Mouse (Mus musculus) forebrain, embryonic 11.5 days (tissue): ENCODE results near the gene Rorc. TPM values are rescaled to one million over a fixed set of nuclear protein-coding genes. Genes with fewer than 3 reads are reported as not detected.

Experiments
- ATAC-seq: fragments of 200-750 bp; cut with Nextera tagmentation; replicated peaks from 2 replicates; pipeline ENCODE4 v1.8.0; 2017; ENCODE audit warnings: moderate TSS enrichment; ENCODE audit not compliant: low FRiP score
- DNase-seq: peaks from one replicate; pipeline ENCODE4 v3.0.0-alpha.2; 2017; ENCODE audit warnings: low spot score
- H3K27ac ChIP-seq: fragments of 300-500 bp; sonication (generic); 2 replicates; pipeline ENCODE4 v1.5.1; 2014; ENCODE audit warnings: low read depth, low read length
- H3K27me3 ChIP-seq: fragments of 300-500 bp; sonication (generic); 2 replicates; pipeline ENCODE4 v1.6.1; 2014; ENCODE audit warnings: mild to moderate bottlenecking, low read length, mixed read lengths; ENCODE audit not compliant: control insufficient read depth, insufficient read depth
- H3K36me3 ChIP-seq: fragments of 300-500 bp; sonication (generic); 2 replicates; pipeline ENCODE4 v1.6.1; 2014; ENCODE audit warnings: mild to moderate bottlenecking, low read length, moderate library complexity, mixed read lengths; ENCODE audit not compliant: control insufficient read depth, insufficient read depth
- H3K4me1 ChIP-seq: fragments of 300-500 bp; sonication (generic); replicated peaks from 2 replicates; pipeline ENCODE4 v1.6.1; 2014; ENCODE audit warnings: low read length, mixed read lengths; ENCODE audit not compliant: control insufficient read depth, insufficient read depth
- H3K4me2 ChIP-seq: fragments of 300-500 bp; sonication (generic); 2 replicates; pipeline ENCODE4 v1.6.1; 2014; ENCODE audit warnings: low read depth, mild to moderate bottlenecking, low read length, moderate library complexity, mixed read lengths; ENCODE audit not compliant: severe bottlenecking
- H3K4me3 ChIP-seq: fragments of 300-500 bp; sonication (generic); 2 replicates; pipeline ENCODE4 v1.5.1; 2014; ENCODE audit warnings: low read depth, low read length
- H3K9ac ChIP-seq: fragments of 300-500 bp; sonication (generic); 2 replicates; pipeline ENCODE4 v1.6.1; 2014; ENCODE audit warnings: low read length
- H3K9me3 ChIP-seq: fragments of 300-500 bp; sonication (generic); 2 replicates; pipeline ENCODE4 v1.6.1; 2016; ENCODE audit warnings: low read length, mixed read lengths; ENCODE audit not compliant: control insufficient read depth
- WGBS: fragments of 180-500 bp; shearing (Covaris S2); extraction: QIAGEN DNeasy Blood & Tissue Kit; methylation state at CpG from one replicate; pipeline ENCODE4 v1.1.7; 2014; 5-methylcytosine and 5-hydroxymethylcytosine counted together
- polyA plus RNA-seq: library from polyadenylated mRNA; unstranded; fragments of >200 nt; fragmentation: Nextera tagmentation; extraction: Ambion mirVana; gene quantifications from 2 replicates; pipeline ENCODE4 v1.2.1, GENCODE M21; 2014

The Rorc gene
- polyA plus RNA-seq, 1 experiment from 2014 or later, result 0.60 TPM

DNA sequence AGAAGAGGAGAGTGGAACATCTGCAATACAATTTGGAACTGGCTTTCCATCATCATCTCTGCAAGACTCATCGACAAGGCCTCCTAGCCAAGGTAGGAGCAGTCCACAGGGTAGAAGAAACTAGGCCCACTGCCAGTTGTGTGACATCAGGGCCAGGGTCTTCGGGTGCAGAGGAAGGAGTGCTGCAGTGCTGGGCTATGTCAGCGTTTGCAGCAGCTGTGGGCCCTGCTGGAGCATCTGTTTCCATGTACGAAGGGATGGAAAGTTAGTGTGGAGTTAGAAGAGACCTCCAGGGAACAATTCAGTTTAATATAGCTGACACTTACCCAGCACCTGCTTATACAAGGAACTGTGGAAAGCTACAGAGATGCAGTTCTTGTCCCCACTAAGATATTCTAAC lies 20.5 kb downstream of the Rorc start:
- Histone ChIP-seq H3K9ac (no peak overlapping the region), H3K27ac (no peak overlapping the region), H3K27me3 (no peaks in the 10 kb centered on the region), H3K4me1 (no peaks in the 10 kb centered on the region), H3K9me3 (no peaks in the 10 kb centered on the region), H3K4me2 (no peak overlapping the region), H3K36me3 (no peaks in the 10 kb centered on the region), H3K4me3 (no peak overlapping the region)
- peak; percentile 7 for DNase-seq
- 66% methylated on average over 4 of the region's 4 CpGs for WGBS
- ATAC-seq, result no peak

DNA sequence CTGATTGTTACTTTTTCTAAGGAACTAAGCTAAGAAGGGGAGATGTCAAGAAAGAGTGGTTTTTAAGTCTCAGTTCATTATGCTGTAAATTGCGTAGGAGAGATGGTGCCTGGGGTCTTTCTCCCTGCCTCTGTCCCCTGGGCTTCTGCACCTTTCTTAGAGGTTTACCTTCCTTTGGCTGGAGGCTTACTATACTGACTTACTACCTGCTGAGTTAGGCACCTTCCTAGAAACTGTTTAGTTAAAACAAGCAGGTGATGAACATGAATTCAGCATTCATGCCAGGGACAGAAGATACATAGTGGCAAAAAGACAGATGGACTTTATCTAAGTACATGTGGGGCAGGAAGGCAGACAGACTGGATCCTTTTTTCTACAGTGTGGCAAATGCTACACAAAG lies 23.7 kb downstream of the Rorc start:
- no peak for DNase-seq
- Histone ChIP-seq H3K4me3 (no peak overlapping the region), H3K27ac (no peak overlapping the region), H3K27me3 (no peaks in the 10 kb centered on the region), H3K9ac (no peak overlapping the region), H3K4me2 (no peak overlapping the region), H3K4me1 (peaks cover 7% of the 10 kb centered on the region; the same call in 1 of the 2 replicates), H3K9me3 (no peaks in the 10 kb centered on the region), H3K36me3 (no peaks in the 10 kb centered on the region)
- ATAC-seq, result no peak
- WGBS, result 71% methylated on average over 1 of the region's 1 CpGs

DNA sequence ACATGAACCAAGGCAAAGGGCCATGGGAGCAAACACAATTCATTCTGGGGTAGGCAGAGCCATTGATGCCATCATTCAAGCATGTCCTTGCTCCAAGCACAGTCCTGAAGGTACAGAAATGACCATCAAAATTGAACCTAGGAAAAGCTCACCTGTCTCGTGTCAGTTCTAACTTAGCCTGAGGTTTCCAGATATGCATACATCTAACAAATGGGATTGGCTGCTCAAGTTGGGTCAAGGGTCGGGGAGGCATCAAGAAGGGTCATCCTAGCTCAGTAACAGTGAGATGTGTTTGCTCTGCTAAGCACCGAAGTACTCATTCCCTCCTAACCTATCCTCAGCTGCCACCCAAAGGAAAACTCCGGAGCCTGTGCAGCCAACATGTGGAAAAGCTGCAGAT lies 24.3 kb downstream of the Rorc start:
- Histone ChIP-seq H3K27me3 (no peaks in the 10 kb centered on the region), H3K4me3 (no peak overlapping the region), H3K4me2 (no peak overlapping the region), H3K36me3 (no peaks in the 10 kb centered on the region), H3K9me3 (no peaks in the 10 kb centered on the region), H3K27ac (no peak overlapping the region), H3K9ac (no peak overlapping the region), H3K4me1 (peaks cover 7% of the 10 kb centered on the region; the same call in 1 of the 2 replicates)
- no peak for ATAC-seq
- peak; percentile 32 for DNase-seq
- 82% methylated on average over 4 of the region's 4 CpGs for WGBS

GRCm38 (mm10) chr3:94398217-94398616 lies 25.6 kb downstream of the Rorc start, which contains the start of gene Lingo4:
TSS of gene Lingo4 (plus strand) at chr3:94398517.
- ATAC-seq (no peak), DNase-seq (no peak)
- Histone ChIP-seq H3K27me3 (no peaks in the 10 kb centered on the region), H3K4me1 (peaks cover 7% of the 10 kb centered on the region; the same call in 1 of the 2 replicates), H3K9ac (peak within 1 kb of the TSS; percentile 47), H3K4me3 (peak within 1 kb of the TSS; percentile 24), H3K36me3 (no peaks in the 10 kb centered on the region), H3K9me3 (no peaks in the 10 kb centered on the region), H3K27ac (no peak within 1 kb of the TSS), H3K4me2 (peak within 1 kb of the TSS; percentile 57)
- 73% methylated on average over 6 of the region's 6 CpGs for WGBS

DNA sequence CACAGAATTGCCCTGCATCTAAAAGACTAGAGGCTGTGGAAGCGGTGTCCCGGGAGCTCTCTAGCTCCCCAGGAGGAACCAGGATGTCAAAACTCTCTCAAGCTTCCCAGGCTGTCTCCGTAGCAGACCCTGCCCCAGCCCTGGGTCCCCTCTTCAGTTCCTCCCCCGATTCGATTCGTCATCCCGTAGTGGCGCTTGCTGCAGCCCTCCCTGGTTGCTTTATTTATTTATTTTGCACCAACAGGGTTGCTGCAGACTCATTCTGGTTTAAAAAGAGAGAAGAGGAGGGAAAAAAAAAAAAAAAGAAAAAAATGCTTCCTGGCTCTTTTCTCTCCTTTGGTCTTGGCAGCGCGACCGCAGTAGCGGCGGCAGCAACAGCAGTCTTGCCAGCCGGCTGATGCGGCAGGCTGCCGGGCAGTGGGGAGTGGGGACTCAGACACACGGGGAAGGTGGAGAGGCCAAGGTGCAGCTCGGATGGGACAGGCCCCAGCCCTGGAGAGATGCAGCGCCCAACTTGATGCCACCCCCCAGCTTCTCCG lies 26.4 kb downstream of the Rorc start:
- H3K9me3 ChIP-seq, result no peaks in the 10 kb centered on the region
- 3% methylated on average over 20 of the region's 20 CpGs for WGBS
- DNase-seq, result no peak
- H3K9ac ChIP-seq, result peak overlapping the region; percentile 47
- H3K27me3 ChIP-seq, result no peaks in the 10 kb centered on the region
- no peak overlapping the region for H3K27ac ChIP-seq
- peaks cover 8% of the 10 kb centered on the region; the same call in 1 of the 2 replicates for H3K4me1 ChIP-seq
- H3K4me2 ChIP-seq, result peak overlapping the region; percentile 57
- peak; percentile 31 for ATAC-seq
- H3K36me3 ChIP-seq, result no peaks in the 10 kb centered on the region
- peak overlapping the region; percentile 24 for H3K4me3 ChIP-seq

DNA sequence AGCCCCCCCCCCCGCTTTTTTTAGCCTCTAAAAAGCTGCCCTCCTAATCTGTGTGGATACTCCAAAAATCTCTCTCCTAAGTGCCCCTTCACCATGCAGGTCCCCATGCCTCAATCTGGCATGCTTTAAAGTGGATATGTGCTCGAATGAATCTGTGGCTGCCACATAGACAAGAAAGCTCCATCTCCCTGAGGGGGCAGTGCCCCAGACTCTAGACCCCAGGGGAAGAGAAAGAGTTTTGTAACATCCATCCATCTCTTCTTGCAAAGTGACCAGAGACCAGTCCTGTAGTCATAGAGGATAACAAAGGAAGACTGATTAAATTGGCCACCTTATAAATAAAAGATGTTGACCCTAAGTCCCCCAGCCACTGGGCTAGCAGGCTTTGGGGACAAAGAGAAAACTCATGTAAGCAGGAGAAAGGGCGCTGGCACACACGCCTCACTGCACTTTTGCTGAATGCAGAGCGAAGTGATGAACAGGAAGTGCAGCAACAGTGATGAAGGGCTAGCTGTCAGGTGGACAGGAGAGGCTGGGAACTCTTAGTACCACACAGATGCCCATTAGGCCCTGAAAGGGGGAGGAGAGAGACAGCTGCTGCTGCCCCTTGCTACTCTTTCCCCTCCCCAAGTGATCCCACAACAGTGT lies 27.2 kb downstream of the Rorc start:
- Histone ChIP-seq H3K4me1 (peaks cover 12% of the 10 kb centered on the region), H3K4me3 (peak overlapping the region; percentile 24; the same call in 1 of the 2 replicates), H3K9me3 (no peaks in the 10 kb centered on the region), H3K27ac (no peak overlapping the region), H3K36me3 (no peaks in the 10 kb centered on the region), H3K4me2 (peak overlapping the region; percentile 57), H3K9ac (peak overlapping the region; percentile 47), H3K27me3 (no peaks in the 10 kb centered on the region)
- DNase-seq, result no peak
- WGBS, result 14% methylated on average over 5 of the region's 5 CpGs
- ATAC-seq, result peak; percentile 26; the same call in 1 of the 2 replicates

- WGBS, result 76% methylated on average over 8 of the region's 8 CpGs
- no peak overlapping the region for H3K27ac ChIP-seq
- no peak for DNase-seq
- no peaks in the 10 kb centered on the region for H3K9me3 ChIP-seq
- H3K4me1 ChIP-seq, result peaks cover 12% of the 10 kb centered on the region
- no peak overlapping the region for H3K9ac ChIP-seq
- H3K36me3 ChIP-seq, result no peaks in the 10 kb centered on the region
- no peaks in the 10 kb centered on the region for H3K27me3 ChIP-seq
- H3K4me3 ChIP-seq, result no peak overlapping the region
- no peak overlapping the region for H3K4me2 ChIP-seq
- no peak for ATAC-seq
These were observed 29.9 kb downstream of the Rorc start for GRCm38 (mm10) chr3:94402451-94402850.

GRCm38 (mm10) chr3:94404366-94405054 lies 31.9 kb downstream of the Rorc start:
- H3K9me3 ChIP-seq, result no peaks in the 10 kb centered on the region
- DNase-seq (no peak), ATAC-seq (no peak; the same call in 1 of the 2 replicates)
- peaks cover 12% of the 10 kb centered on the region for H3K4me1 ChIP-seq
- no peaks in the 10 kb centered on the region for H3K36me3 ChIP-seq
- H3K27me3 ChIP-seq, result no peaks in the 10 kb centered on the region
- H3K4me2 ChIP-seq, result no peak overlapping the region
- 32% methylated on average over 7 of the region's 7 CpGs for WGBS
- no peak overlapping the region for H3K27ac ChIP-seq
- H3K9ac ChIP-seq, result no peak overlapping the region; the same call in 1 of the 2 replicates
- no peak overlapping the region for H3K4me3 ChIP-seq
